18 mouse cellular contexts compared by ENCODE assay signal in the genomic region with DNA sequence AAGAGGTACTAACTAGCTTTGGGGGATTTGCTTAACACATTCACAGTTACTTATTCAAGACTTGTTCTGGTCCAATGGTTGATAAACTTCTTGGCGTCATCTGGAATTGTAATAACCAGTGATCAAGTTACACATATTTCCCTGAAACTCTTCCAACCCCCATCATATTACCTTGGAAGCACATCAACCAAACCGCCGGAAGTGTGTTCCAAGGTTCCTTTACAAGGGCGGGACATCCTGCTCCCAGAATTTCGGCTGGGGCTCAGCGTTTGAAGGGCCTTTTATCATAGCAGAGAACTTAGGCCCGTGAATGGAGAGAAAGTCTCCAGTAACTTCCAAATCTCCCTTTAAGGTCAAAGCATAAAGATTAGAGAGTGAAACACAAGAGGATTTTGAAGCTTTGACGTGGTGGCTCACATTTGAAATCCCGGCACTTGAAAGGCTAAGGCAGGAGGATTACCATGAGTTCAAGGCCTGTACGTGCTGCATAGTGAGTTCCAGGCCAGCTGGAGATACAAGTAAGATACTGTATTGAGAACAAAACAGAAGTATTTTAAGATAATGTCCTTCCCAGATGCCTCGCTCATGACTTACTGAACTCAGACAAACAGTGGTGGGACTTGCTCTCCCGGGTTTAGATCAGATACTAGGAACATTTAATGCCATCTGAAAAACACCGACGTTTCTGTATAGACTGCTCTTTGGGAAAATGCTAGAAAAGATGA.
DNase-seq lines count a peak whose midpoint lies in the region; ATAC-seq and TF ChIP-seq lines count a peak whose summit lies in the region.
"Had no signal": no experiment of that assay in that cellular context is flagged by ENCODE, and none has a peak within 500 bp of the region (broad histone marks: within the 10 kb centered on the region; RNA-seq: fewer than 3 reads in every experiment).

No protein-coding gene starts in this region.

- H3K27ac ChIP-seq in lung, embryonic 16.5 days (ENCODE audit: low read length) = peak overlapping the region; percentile 72
- peak overlapping the region; percentile 62 for H3K27ac ChIP-seq in heart, embryonic 15.5 days
- H3K27ac ChIP-seq in stomach, postnatal 0 days (replicated peaks) = peak overlapping the region; percentile 72
- no peak overlapping the region for H3K27ac ChIP-seq in forebrain, embryonic 10.5 days
- H3K27ac ChIP-seq: embryonic facial prominence, embryonic 12.5 days; forebrain, embryonic 15.5 days; kidney, postnatal 0 days; liver, embryonic 15.5 days; neural tube, embryonic 13.5 days had no signal

- WGBS in lung, embryonic 16.5 days = 62% methylated on average over 14 of the region's 14 CpGs
- 60% methylated on average over 14 of the region's 14 CpGs for WGBS in heart, embryonic 15.5 days
- WGBS in stomach, postnatal 0 days = 49% methylated on average over 14 of the region's 14 CpGs
- WGBS in forebrain, embryonic 10.5 days = 81% methylated on average over 14 of the region's 14 CpGs

- no peaks in the 10 kb centered on the region for H3K36me3 ChIP-seq in lung, embryonic 16.5 days (ENCODE audit: control insufficient read depth, insufficient read depth, low read length)
- H3K36me3 ChIP-seq in heart, embryonic 15.5 days = no peaks in the 10 kb centered on the region
- no peaks in the 10 kb centered on the region for H3K36me3 ChIP-seq in stomach, postnatal 0 days (ENCODE audit: control insufficient read depth, insufficient read depth, low read length)
- H3K36me3 ChIP-seq in forebrain, embryonic 10.5 days (replicated peaks) = no peaks in the 10 kb centered on the region
- H3K36me3 ChIP-seq: embryonic facial prominence, embryonic 12.5 days; forebrain, embryonic 15.5 days; liver, embryonic 15.5 days; neural tube, embryonic 13.5 days had no signal

- H3K4me3 ChIP-seq in lung, embryonic 16.5 days (ENCODE audit: low read length) = no peak overlapping the region
- H3K4me3 ChIP-seq in heart, embryonic 15.5 days = no peak overlapping the region
- H3K4me3 ChIP-seq in stomach, postnatal 0 days (ENCODE audit: low read depth, low read length) = no peak overlapping the region
- H3K4me3 ChIP-seq in forebrain, embryonic 10.5 days = no peak overlapping the region
- H3K4me3 ChIP-seq: embryonic facial prominence, embryonic 12.5 days; forebrain, embryonic 15.5 days; liver, embryonic 15.5 days; neural tube, embryonic 13.5 days had no signal

- H3K27me3 ChIP-seq in lung, embryonic 16.5 days (ENCODE audit: control insufficient read depth, insufficient read depth, low read depth, low read length) = no peaks in the 10 kb centered on the region
- no peaks in the 10 kb centered on the region for H3K27me3 ChIP-seq in heart, embryonic 15.5 days
- no peaks in the 10 kb centered on the region for H3K27me3 ChIP-seq in stomach, postnatal 0 days (ENCODE audit: control insufficient read depth, insufficient read depth, low read length)
- H3K27me3 ChIP-seq in forebrain, embryonic 10.5 days (ENCODE audit: poor library complexity, severe bottlenecking) = no peaks in the 10 kb centered on the region
- H3K27me3 ChIP-seq: embryonic facial prominence, embryonic 12.5 days; forebrain, embryonic 15.5 days; neural tube, embryonic 13.5 days had no signal

- TF ChIP-seq CTCF in stomach, postnatal 0 days (IDR thresholded peaks at IDR 0.05; ENCODE audit: low read depth) = no peak

- peaks cover 21% of the 10 kb centered on the region for H3K4me1 ChIP-seq in lung, embryonic 16.5 days (replicated peaks; ENCODE audit: control insufficient read depth, insufficient read depth, low read length)
- H3K4me1 ChIP-seq in heart, embryonic 15.5 days (replicated peaks) = peaks cover 35% of the 10 kb centered on the region
- 0 out of 2 replicates have a peak, but pooled peaks cover 2% of the 10 kb centered on the region for H3K4me1 ChIP-seq in stomach, postnatal 0 days (replicated peaks; ENCODE audit: control insufficient read depth, insufficient read depth)
- H3K4me1 ChIP-seq in forebrain, embryonic 10.5 days = peaks cover 54% of the 10 kb centered on the region

- no peak for TF ChIP-seq EP300 in stomach, postnatal 0 days (optimal IDR thresholded peaks at IDR 0.05)

- H3K9ac ChIP-seq in lung, embryonic 16.5 days (ENCODE audit: low read length) = no peak overlapping the region
- no peak overlapping the region for H3K9ac ChIP-seq in heart, embryonic 15.5 days
- H3K9ac ChIP-seq in stomach, postnatal 0 days (ENCODE audit: low read length) = no peak overlapping the region
- H3K9ac ChIP-seq: embryonic facial prominence, embryonic 12.5 days; forebrain, embryonic 15.5 days; liver, embryonic 15.5 days; neural tube, embryonic 13.5 days had no signal

- no peak overlapping the region for H3K4me2 ChIP-seq in lung, embryonic 16.5 days (ENCODE audit: low read depth, low read length)
- no peak overlapping the region for H3K4me2 ChIP-seq in heart, embryonic 15.5 days
- no peak overlapping the region for H3K4me2 ChIP-seq in stomach, postnatal 0 days (replicated peaks; ENCODE audit: low read depth)
- H3K4me2 ChIP-seq: embryonic facial prominence, embryonic 12.5 days; forebrain, embryonic 15.5 days; liver, embryonic 15.5 days; neural tube, embryonic 13.5 days had no signal

- DNase-seq in gastrocnemius, postnatal 25 days = peak; percentile 8
- DNase-seq in gastrocnemius, adult 8-10 months (ENCODE audit: low spot score in 2 of 2) = no peak
- no peak for DNase-seq in lung, postnatal 36 days
- no peak for DNase-seq in stomach, postnatal 0 days (ENCODE audit: low spot score)
- DNase-seq in cerebellum, adult 18-20 months = no peak
- no peak for DNase-seq in forebrain, embryonic 10.5 days (ENCODE audit: extremely low spot score, low spot score)
- DNase-seq: adrenal gland, postnatal 10 days; B cell, adult 2 months; cerebellum, postnatal 25 days; thymus, adult 2 months had no signal

- no peaks in the 10 kb centered on the region for H3K9me3 ChIP-seq in lung, embryonic 16.5 days (ENCODE audit: control insufficient read depth, low read length)
- no peaks in the 10 kb centered on the region for H3K9me3 ChIP-seq in heart, embryonic 15.5 days (replicated peaks)
- H3K9me3 ChIP-seq in stomach, postnatal 0 days (ENCODE audit: control insufficient read depth, low read length) = no peaks in the 10 kb centered on the region
- H3K9me3 ChIP-seq in forebrain, embryonic 10.5 days = no peaks in the 10 kb centered on the region
- H3K9me3 ChIP-seq: embryonic facial prominence, embryonic 12.5 days; forebrain, embryonic 15.5 days; liver, embryonic 15.5 days; neural tube, embryonic 13.5 days had no signal

- ATAC-seq in lung, embryonic 16.5 days (ENCODE audit: low read depth) = no peak
- ATAC-seq in heart, embryonic 15.5 days (replicated peaks; ENCODE audit: insufficient number of reproducible peaks, insufficient read depth, low FRiP score, low read depth) = no peak
- no peak for ATAC-seq in stomach, postnatal 0 days (ENCODE audit: low FRiP score, low TSS enrichment)
- ATAC-seq: forebrain, embryonic 15.5 days; hindbrain, embryonic 16.5 days had no signal
